Mouse (Mus musculus) leukemia stem cell, adult 10-12 weeks (primary cell): ENCODE data around the gene Snap29. TPM values are rescaled to one million over a fixed set of nuclear protein-coding genes. Genes with fewer than 3 reads are reported as not detected.

ENCODE experiments used
- polyA plus RNA-seq: library from polyadenylated mRNA; stranded (reverse); fragments of >175 nt; gene quantifications from 2 replicates; pipeline ENCODE4 v1.2.3, GENCODE M21; 2012; ENCODE audit warnings: low replicate concordance

The Snap29 gene
- polyA plus RNA-seq, result 3.3 and 8.2 TPM in 2 replicates

GRCm38 (mm10) chr16:17405736-17406443 lies at the start of gene Snap29, which contains the start of gene Pi4ka:
Gene Snap29 (plus strand): TSS chr16:17405986.
Gene Pi4ka (minus strand): TSS chr16:17406314.

GRCm38 (mm10) chr16:17451541-17452372 lies 46.0 kb downstream of the Snap29 start, which contains the start of gene Crkl:
Gene Crkl (plus strand): TSS chr16:17451987.

Other genes starting within 250 kb of the Snap29 start
- gene Ube2l3, start 203.3 kb upstream of the Snap29 start, polyA plus RNA-seq, result 65.1 and 128 TPM in 2 replicates
- gene Rimbp3, start 197.4 kb upstream of the Snap29 start, polyA plus RNA-seq, result 0.03 and 0.28 TPM in 2 replicates
- gene Hic2, start 172.4 kb upstream of the Snap29 start, polyA plus RNA-seq, result 1.7 and 2.8 TPM in 2 replicates
- 2.9 and 4.3 TPM in 2 replicates for gene Tmem191c, start 129.9 kb upstream of the Snap29 start, polyA plus RNA-seq
- not detected in 2 replicates for gene Serpind1, start 74.6 kb upstream of the Snap29 start, polyA plus RNA-seq
- gene Pi4ka, start 328 bp downstream of the Snap29 start, polyA plus RNA-seq, result 6.0 and 19.9 TPM in 2 replicates
- gene Crkl, start 46.0 kb downstream of the Snap29 start, polyA plus RNA-seq, result 25.4 and 29.1 TPM in 2 replicates
- not detected in 2 replicates for gene Aifm3, start 83.6 kb downstream of the Snap29 start, polyA plus RNA-seq
- gene Lztr1, start 102.7 kb downstream of the Snap29 start, polyA plus RNA-seq, result 11.7 and 43.6 TPM in 2 replicates
- 191 and 262 TPM in 2 replicates for gene Thap7, start 125.2 kb downstream of the Snap29 start, polyA plus RNA-seq
- gene Lrrc74b, start 155.3 kb downstream of the Snap29 start, polyA plus RNA-seq, result 0.30 TPM in 1 of 2 replicates, not detected in the other
- not detected in 2 replicates for gene P2rx6, start 155.9 kb downstream of the Snap29 start, polyA plus RNA-seq
- 0.56 and 3.7 TPM in 2 replicates for gene Slc7a4, start 177.2 kb downstream of the Snap29 start, polyA plus RNA-seq
- gene Smpd4, start 213.4 kb downstream of the Snap29 start, polyA plus RNA-seq, result 9.8 and 140 TPM in 2 replicates
- 18.7 and 55.3 TPM in 2 replicates for gene Ccdc74a, start 240.5 kb downstream of the Snap29 start, polyA plus RNA-seq